Mouse (Mus musculus) right cerebral cortex, postnatal 14 days (tissue): ENCODE results near the gene Ankrd12.
A peak's percentile ranks its signal among the peaks of the same experiment; 100 is the strongest.

Experiments used
- DNase-seq: peaks from one replicate; pipeline ENCODE4 v3.0.0; 2022

Gene Ankrd12

DNA sequence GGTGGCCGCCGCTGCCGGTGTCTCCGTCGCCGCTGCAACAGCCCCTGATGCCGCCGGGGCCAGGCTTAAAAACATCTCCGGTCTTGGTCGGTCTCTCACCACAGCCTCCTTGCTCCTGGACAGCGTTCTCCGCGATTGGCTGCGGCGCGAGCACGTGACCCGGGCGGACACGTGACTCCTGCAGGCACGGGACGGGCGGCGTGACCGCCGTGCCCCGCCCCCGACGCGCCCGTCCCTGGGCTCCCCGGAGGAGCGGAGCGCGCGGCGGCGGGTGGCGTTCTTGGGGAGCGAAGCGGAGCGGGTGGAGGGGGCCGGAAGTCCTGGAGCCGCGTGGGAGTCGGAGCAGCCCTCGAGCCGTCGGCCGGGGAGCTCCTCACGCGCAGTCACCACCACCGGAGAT is at the start of gene Ankrd12:
Gene Ankrd12, minus strand, starts transcription at position 156 of the 400 bp plus-strand sequence.
- peak; percentile 96 for DNase-seq

DNA sequence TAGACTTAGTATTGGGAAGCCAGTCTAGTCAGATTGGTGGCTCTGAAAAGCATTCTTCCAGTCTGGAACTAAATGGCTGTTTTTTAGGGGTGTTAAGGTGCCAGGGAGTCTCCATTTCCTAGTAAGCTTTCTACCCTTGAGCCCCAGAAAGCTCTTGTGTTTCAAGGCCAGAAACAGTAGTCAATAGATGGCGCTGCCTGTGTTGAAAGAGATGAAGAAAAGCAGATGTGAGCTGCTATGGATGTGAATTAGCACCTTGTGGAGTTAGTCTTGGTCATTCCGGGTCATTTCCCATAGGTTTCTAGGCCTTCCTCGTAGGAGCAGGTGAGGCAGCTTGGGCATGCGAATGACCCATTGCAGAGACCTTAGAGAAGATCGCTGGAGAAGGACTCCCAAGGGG is 48.3 kb upstream of the Ankrd12 start:
- DNase-seq = no peak

DNA sequence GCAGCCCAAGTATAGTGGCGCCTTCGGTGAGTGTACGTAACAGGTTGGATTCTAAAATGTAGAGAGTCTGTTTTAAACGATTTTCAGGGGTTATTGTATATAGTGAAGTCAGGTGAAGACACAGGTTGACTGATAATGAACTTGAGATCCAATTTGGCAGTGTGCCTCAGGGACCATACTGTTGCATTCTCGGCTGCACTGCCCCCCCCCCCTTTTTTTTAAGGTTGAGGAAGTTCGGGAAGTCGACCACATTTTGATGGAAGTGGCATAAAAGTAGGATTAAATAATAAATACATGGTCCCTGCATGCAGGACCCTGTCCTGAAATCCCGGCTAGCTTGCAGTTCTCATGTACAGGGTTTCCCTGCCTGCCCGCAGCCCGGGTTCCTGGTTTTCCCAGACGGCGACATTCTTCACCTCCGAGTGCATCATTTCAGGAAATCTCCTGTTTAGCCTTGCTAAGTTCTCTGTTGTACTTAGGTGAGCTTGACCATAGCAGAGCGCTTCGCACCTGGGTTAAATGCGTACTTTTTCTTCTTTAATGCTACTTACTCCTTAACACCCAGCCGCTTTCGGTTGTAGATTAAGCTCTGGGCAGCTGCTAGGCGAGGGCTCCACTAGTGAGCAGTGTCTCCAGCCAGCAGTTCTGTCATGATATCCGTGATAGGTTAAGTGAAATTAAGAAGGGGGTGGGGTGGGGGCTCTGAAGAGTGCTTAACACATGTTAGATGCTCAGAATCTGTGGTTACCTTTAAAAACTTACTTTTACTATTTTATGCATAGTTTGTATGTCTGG is 47.1 kb upstream of the Ankrd12 start:
- DNase-seq = no peak

DNA sequence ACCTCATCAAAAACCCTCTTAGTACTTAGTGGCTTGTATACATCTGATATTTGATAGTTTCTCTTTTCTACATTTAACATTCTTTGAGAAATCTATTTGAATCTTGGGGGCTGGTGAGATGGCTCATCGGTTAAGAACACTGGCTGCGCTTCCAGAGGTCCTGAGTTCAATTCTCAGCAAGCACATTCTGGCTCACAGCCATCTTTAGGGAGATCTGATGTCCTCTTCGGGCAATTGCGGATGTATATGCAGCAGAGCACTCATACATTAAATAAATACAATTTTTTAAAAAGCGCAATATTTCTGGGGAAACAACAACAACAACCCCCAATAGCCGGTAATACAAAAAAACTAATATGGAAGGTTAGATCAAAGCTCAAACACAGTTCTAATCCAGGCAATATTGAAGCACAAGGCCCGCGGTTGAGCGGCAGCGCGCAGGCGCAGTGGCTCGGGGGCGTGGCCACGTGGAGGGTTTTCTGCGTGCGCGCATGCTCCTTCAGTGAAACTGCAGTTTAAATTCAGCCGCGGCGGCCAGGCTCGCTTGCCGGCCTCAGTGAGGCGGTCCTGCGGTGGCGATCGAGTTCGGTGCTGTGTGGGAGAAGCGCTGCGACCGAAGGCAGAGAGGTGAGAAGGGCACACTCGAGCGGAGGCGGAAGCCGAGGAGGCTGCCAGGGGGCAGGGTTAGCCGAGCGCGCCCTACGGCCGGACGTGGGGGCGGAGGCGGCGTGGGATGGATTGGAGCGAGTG is 46.4 kb upstream of the Ankrd12 start, which contains the start of gene Ddx11:
Gene Ddx11, plus strand, starts transcription at position 455 of the 750 bp plus-strand sequence.
- DNase-seq = peak; percentile 97

DNA sequence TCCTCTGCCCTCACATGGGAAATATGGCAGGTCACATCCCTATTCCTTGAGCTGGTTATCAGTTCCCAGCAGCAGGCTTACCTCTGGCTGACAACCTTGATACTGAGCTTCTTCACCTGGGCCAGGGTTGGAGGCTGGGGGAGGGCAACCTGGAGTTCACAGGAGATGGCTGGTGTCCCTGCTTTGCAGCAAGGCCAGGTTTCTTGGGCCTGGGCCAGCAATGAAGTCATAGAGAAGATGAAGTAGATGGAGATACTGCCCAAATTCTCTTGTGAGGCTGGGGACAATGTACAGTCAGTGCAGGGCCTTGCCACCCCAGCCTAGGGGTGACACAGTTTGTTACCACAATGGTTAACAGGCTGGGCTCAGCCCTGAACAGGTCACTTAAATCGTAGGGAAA is 43.8 kb upstream of the Ankrd12 start:
- no peak for DNase-seq

DNA sequence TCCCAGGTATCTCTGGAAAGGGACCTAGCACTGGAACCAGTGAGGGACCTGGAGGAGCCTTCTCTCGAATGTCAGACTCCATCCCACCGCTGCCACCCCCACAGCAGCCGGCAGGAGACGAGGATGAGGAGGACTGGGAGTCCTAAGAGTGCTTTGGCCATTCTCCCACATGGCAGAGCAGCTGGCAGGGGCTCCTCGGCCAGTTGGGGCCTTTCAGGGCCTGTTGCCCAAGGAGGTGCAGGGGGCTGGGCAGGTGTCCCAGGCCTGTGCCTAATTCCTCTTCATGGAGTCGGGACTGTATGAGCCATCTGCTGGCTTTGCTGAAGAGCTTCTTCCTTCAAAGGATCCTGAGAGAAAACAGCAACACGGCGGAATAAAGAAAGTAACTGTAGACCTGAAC is 42.1 kb upstream of the Ankrd12 start:
- DNase-seq = no peak

DNA sequence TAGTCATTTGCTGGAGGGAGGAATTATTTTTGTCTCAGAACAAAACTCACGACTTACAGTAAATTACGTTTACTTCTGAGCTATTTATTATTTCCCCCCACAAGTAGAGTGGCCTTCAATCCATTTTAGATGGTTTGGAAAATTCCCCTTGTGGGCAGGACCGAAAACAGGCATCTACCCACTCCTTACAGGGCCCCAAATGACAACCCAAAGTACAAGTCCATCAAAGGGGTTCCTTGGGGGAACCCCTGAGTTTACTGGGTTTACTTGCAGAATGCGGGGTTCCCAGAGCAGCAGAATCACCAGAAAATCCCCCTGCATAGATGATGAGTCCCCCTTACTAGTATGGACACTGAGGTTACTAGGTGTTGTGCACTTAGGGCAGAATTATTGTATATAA is 35.3 kb upstream of the Ankrd12 start:
- no peak for DNase-seq

DNA sequence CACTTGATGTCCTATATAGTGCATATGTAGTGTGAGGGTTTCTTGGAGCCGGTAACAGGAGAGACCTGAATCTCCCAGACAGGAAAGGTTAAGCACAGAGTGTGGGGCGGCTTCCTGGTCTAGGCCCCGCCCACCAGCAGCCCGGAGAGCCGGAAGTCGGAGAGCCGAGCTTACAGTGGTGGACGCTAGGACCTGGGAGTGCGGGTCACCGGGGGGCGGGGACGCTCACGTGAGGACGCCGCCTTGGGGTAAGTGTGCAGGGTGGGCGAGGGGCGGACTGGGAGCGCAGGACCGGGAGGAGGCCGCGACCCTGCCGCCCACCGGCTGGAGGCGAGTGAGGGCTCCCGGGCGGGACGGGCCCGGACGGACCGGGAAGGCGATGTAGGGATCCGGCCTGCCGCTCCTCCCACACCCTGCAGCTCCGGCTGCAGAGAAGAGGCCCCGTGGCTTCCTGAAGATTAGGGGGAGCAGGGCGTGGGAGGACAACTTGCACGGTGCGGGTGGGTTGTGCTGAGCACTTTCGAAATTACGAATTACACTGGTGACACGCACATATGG is 34.6 kb upstream of the Ankrd12 start, which contains the start of gene Washc1:
Gene Washc1, plus strand, starts transcription at position 144 of the 558 bp plus-strand sequence.
- peak; percentile 91 for DNase-seq

DNA sequence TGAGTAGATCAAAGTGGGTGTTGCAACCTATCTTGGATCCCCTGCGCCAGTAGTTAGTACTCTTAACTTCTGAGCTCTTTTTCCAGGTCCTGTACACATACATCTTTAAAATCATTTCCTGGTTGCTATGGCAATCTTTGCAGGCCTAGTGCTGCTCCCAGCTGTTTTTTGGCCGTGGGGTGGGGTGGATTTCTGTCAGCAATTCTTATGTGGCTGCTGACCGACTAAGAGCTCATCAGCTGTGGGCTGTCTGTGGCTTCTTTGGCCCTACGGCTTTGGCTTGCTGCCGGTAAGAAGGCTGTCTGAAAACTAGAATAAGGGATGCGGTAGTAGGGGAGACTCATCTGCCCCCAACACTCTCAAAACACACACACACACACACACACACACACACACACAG is 33.9 kb upstream of the Ankrd12 start:
- no peak for DNase-seq

DNA sequence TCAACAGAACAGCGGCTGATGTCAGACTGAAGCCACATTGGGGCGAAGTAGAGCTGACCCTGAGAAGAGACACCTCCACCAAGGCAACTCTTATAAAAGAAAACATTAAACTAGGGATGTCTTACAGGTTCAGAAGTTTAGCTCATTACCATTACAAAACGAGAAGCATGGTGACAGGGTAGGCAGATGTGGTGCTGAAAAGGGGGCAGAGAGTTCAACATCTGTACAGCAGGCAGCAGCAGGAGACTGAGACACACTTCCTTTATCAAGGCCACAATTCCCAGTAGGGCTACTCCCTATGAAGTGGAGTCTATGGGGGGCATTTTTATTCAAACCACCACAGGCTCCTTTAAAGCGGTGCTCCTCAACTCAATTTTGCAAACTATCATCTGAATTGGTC is 31.3 kb upstream of the Ankrd12 start:
- DNase-seq = no peak

DNA sequence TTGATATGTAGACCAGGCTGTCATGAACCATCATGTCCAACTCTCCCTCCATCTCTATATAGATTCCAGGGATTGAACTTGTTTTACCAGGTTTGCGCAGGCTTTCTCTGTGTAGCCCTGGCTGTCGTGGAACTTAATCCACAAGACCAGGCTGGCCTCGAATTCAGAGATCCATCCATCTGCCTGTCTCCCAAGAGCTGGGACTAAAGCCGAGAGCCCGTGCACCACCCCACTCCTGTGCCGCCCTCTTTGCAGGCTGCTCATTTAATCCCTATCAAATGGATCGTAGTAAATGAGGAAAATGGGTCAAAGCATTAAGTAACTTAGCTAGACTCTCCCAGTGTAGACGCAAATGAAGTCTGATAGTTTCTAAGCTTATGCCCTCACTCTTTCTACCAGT is 30.6 kb upstream of the Ankrd12 start:
- DNase-seq = no peak

DNA sequence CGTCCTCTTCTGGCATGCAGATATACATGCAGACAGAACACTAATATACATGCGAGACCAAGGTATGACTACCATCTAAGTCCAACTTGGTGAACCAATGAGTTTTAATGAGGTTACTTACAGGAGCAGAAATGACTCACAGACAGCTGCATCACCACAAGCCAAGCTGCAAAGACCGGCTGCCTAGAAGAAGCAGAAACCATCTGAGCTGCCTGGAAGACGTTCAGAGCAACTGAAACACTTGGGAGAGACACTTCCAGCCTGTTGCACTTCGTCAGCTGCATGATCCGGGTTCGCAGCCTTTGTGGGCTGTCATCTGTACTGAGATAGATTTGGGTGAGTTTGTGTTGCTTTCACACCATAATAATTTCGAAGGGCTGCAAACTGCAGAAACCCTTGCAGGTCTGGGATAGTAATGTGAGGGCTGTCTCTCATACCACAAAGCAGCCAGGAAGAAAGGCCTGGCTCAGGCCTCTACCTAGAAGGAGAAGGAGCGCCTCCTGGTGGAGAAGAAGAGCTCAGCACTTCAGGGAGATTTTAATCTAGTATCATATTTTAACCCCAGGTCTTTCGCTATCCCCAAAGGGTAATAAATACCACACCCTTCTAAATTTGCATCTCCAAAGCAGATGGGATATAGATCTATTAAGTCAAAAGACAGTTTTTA is 29.8 kb upstream of the Ankrd12 start:
- DNase-seq = peak; percentile 57

DNA sequence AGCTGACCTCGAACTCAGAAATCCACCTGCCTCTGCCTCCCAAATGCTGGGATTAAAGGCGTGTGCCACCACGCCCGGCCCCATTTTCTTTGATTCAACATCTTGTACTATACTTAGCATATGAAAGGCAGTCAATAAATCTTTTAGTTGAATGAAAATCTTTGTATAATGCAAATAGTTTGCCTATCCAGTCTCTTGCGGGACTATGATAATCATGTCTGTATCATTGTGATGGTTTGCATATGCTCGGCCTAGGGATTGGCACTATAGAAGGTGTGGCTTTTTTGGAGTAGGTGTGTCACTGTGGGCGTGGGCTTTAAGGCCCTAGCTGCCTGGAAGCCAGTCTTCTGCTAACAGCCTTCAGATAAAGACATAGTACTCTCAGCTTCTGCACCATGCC is 27.2 kb upstream of the Ankrd12 start:
- no peak for DNase-seq

DNA sequence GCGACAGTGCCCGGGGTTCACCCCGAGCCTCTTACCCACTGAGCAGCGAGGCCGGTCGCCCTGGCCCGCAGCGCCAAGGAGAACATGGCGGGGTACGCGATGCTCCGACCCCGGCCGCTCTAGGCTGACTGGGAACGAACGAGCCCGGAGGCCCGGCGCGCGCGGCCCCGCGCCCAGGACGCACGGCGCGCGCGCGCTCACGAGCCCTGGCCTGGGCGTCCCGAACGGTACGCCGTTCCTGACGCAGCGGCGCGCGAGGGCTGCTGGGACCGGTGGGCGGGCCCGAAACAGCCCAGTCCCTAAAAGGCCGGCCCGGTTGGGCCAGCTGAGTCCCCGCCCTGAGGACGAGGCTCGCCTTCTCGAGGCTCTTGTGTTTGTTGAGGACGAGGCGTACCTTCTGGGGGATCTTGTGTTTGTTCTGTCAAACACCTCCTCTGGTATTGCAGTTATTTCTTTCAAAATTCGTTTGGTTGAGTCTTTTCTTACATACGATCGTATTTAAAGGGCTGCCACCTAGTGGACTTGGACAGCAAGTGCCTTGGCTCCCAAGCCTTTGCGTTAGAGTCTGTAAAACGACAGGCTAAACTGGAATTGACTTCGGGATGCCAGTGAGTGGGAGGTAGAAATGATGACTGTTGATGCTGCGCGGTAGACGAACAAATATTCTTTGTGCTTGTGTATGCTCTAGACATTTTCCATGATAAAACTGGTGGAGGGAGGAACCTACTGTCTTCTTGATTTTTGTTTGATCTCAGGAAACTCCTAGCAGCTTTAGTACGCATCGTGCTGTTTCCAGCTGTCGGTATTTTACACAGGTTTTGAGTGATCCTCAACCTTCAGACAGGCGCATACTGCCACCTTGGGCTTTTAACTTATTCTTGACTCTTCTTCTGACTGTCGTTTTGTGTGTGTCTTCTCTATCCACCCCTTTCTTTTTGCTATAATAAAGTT is 24.8 kb upstream of the Ankrd12 start, which contains the start of gene Ndufv2:
Gene Ndufv2, minus strand, starts transcription at position 180 of the 951 bp plus-strand sequence.
- peak; percentile 93 for DNase-seq

DNA sequence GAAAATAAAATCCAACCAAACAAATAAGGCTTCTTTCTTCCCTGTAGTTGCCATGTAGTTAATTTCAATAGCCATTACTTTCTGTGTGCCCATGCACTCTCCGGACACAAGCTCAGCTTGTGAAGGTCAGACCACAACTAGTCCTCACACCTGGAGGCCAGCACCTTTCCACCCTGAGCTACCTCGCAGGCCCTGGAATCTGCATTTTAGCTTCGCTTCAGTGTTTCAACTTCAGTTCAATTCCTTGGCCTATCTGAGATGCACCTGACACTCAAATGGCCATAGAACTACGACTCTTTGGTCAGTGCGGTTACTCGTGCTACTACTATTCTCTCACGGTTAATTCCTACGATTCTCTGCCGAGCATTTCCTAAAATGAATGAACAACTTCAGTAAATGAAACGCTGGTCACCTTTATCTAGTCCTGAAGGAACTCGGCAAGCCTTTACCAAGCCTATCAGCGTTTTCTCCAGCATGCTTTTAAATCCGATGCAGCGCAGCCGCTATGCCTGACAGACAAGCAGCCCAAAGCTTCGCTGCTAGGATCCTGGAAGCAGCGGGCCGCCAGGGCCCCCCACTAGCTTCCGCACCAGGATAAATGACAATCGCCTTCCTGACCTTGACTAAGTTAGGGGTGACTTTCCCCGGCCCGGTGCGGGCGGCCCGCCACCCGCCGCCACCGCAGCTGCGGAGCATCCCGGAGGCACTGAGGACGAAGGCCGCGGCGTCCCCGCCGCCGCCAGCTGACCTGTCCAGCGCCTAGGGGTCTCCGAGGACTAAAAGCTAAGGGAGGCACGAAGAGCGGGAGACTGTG is 23.9 kb upstream of the Ankrd12 start:
- DNase-seq = no peak

DNA sequence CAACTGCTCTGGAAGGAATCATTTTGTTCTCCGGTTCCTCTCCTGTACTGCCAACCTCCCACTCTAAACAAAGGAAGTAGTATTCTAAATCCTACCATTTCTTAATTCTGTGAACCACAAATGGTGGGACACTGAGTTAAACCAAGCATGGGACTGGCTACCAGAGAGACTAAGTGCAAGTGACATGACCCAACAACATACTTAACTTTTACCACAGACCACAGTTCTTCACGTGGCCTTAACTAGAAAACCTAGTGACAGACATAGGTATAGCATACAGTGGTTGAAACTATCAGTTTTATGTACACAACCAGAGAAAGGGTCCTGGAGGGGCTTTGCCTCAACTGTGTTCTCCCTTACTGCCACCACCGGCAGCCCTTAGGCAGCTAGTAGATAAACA is 15.8 kb upstream of the Ankrd12 start:
- no peak for DNase-seq

DNA sequence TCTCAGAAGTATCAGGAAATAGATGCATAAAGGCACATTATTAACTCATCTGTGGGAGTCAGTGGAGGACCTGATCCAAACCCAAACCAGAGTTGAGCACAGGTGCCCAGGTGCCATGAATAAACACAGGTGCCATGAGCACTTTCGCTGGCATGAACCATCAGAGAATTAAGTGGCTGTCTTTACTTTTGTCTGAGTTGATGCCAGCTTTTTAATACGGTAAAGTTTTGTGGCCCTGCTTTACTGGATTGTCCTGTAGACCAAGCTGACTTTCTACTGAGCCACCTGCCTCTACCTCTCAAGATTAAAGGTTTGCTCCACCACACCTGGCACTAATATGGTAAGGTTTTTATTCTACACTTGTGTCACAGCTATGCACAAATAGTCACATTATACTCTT is 15.2 kb upstream of the Ankrd12 start:
- no peak for DNase-seq

DNA sequence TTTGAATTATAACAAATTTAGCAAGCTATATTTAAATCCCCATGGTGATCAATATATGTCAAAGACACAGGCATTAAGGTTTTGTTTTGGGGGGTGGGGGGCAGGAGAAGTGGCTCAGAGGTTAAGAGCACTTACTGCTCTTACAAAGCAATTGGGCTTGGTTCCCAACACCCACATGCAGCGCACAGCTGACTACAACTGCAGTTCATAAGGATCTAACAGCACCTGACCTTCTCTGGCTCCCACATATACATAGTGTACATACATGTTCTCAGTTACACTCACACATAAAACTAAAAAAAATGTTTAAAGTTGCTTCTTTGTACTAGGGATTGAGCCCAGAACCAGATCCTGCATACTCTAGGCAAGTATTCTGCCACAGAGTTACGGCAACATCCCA is 14.5 kb upstream of the Ankrd12 start:
- no peak for DNase-seq

DNA sequence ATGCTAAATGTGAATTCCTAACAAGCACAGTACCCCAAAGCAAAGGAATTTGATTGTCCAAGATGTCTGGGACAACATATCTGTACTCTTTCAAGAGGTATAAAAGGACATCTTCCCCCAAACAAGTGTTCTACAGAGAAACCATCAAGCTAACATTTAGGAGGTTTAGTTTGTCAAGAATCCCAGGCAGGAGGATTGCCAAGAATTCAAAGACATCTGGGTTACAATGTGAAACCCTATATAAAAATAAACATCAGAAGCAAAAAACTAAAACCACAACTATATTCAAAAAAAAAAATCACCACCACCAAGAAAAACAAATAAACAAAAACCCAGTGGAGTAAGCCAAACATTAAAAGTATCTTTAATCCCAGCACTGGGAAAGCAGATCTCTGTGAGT is 13.4 kb upstream of the Ankrd12 start:
- DNase-seq = no peak

DNA sequence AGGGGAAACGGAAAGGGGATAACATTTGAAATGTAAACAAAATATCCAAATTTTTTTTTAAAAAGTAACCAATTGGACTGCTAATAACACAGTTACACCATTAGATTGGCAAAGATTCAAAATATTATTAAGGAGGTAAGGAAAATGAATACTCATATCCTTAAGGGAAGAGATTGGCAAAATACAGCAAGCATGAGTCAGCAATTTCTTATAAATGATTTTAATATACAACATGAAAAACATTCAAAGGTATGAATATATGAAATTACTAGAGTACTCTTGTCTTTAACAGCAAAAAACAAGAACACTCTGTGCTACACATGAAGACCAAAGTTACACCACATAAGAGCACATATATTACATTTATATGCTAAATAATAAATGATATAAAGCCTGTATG is 8.1 kb upstream of the Ankrd12 start:
- DNase-seq = no peak

DNA sequence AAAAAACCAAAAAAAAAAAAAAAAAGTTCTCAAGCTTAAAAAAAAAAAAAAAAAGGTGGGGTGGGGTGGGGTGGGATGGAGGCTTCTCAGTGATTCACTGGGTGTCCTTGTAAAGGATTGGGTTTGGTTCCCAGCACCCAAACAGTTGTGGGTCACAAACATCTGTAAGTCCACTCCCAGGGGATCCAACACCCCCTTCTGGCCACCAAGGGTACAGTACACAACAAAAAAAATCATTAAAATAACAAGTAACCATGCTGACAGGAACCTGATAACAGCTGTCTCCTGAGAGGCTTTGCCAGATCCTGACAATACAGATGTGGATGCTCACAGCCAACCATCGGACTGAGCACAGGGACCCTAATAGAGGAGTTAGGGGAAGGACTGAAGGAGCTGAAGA is 7.6 kb upstream of the Ankrd12 start:
- no peak for DNase-seq
